Comparison of ENCODE assay signal across 1 mouse cellular context in genomic region chr7:27266515-27267128, GRCm38 (mm10).
TF ChIP-seq lines count a peak whose summit lies in the region.

No protein-coding gene starts in this region.

TF ChIP-seq in ES-E14, 5 proteins besides CTCF, POLR2A, EP300 and RAD21:
- TF ChIP-seq ZC3H11A (IDR thresholded peaks at IDR 0.05; ENCODE audit: borderline replicate concordance, low read depth, low read length), result no peak
- TF ChIP-seq CHD2 (IDR thresholded peaks at IDR 0.05; ENCODE audit: low read depth, low read length), result no peak
- TF ChIP-seq ZNF384 (IDR thresholded peaks at IDR 0.05; ENCODE audit: low read depth, low read length), result no peak
- no peak for TF ChIP-seq HCFC1 (IDR thresholded peaks at IDR 0.05; ENCODE audit: borderline replicate concordance, insufficient read depth, low read length)
- TF ChIP-seq MAFK (IDR thresholded peaks at IDR 0.05; ENCODE audit: insufficient read depth, low read depth, low read length), result no peak
